Mouse (Mus musculus): Measurements from ENCODE around the gene Mitf. TPM values are rescaled to one million over a fixed set of nuclear protein-coding genes. Genes with fewer than 3 reads are reported as not detected.

The Mitf gene
- 1.6 TPM in 1 of 2 replicates, not detected in the other for polyA plus RNA-seq (2012; ENCODE audit: insufficient read depth, low replicate concordance)

- H3K9me3 ChIP-seq = no peaks in the 10 kb centered on the region
- TF ChIP-seq FLI1 (IDR thresholded peaks at IDR 0.05; ENCODE audit: low read length) = no peak
- TF ChIP-seq GATA1 (IDR thresholded peaks at IDR 0.05; ENCODE audit: borderline replicate concordance, low read length) = no peak
- H3K36me3 ChIP-seq (replicated peaks; ENCODE audit: low read length) = no peaks in the 10 kb centered on the region
- H3K4me1 ChIP-seq = peaks cover 33% of the 10 kb centered on the region
- H3K27me3 ChIP-seq (replicated peaks) = no peaks in the 10 kb centered on the region
- peak within 1 kb of the TSS; percentile 96 for H3K4me3 ChIP-seq (replicated peaks)
Observed at GRCm38 (mm10) chr6:97806781-97807743, at the start of gene Mitf. TSS of gene Mitf (plus strand) at chr6:97807052.

DNA sequence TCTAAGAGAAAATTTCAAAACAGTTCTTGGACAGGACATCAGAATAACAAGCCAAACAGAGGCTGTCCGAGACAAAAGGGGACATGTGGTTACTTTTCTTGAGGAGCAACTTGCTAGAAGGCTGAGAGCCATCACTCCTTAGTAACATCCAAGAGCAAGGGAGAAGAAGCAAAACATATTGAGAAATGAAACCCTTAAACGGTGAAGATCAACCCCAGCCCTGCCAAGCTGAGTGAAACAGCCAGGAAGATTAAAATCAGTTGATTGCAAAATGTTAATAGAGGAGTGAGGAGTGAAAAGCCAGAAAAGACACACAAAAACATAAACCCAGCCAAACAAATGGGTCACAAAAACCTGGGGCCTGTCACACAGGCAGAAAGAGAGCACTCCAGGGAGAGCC is 49.5 kb upstream of the Mitf start:
- H3K27me3 ChIP-seq (replicated peaks) = peaks cover 7% of the 10 kb centered on the region
- H3K36me3 ChIP-seq (replicated peaks; ENCODE audit: low read length) = no peaks in the 10 kb centered on the region
- no peak overlapping the region for H3K4me3 ChIP-seq (replicated peaks)
- H3K4me1 ChIP-seq = no peaks in the 10 kb centered on the region
- TF ChIP-seq FLI1 (IDR thresholded peaks at IDR 0.05; ENCODE audit: low read length) = no peak
- no peak for TF ChIP-seq GATA1 (IDR thresholded peaks at IDR 0.05; ENCODE audit: borderline replicate concordance, low read length)
- H3K9me3 ChIP-seq = no peaks in the 10 kb centered on the region

DNA sequence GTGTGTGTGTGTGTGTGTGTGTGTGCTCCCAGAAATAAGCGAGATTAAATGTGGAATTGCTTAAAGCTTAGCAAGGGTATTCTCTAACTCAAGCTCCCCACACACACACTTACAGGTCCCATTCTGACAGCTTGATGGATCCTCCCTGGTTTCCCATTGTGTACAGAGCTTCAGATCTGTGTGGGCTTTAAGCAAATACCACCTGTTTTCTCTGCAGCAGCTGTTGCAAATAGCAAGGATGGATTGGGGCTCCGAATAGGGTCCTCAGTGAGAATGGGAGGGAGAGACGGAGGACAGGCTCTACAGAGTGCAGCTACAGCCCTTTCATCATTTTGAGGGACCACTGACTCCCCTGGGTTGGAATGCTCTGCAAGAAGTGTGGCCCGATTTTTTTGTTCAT is 48.0 kb upstream of the Mitf start:
- H3K4me3 ChIP-seq (replicated peaks) = no peak overlapping the region
- H3K27me3 ChIP-seq (replicated peaks) = peaks cover 9% of the 10 kb centered on the region
- H3K9me3 ChIP-seq = no peaks in the 10 kb centered on the region
- TF ChIP-seq FLI1 (IDR thresholded peaks at IDR 0.05; ENCODE audit: low read length) (no peak), GATA1 (IDR thresholded peaks at IDR 0.05; ENCODE audit: borderline replicate concordance, low read length) (no peak)
- H3K36me3 ChIP-seq (replicated peaks; ENCODE audit: low read length) = no peaks in the 10 kb centered on the region
- H3K4me1 ChIP-seq = no peaks in the 10 kb centered on the region

- no peak for TF ChIP-seq FLI1 (IDR thresholded peaks at IDR 0.05; ENCODE audit: low read length)
- TF ChIP-seq GATA1 (IDR thresholded peaks at IDR 0.05; ENCODE audit: borderline replicate concordance, low read length) = no peak
- no peak overlapping the region for H3K4me3 ChIP-seq (replicated peaks)
- H3K4me1 ChIP-seq = no peaks in the 10 kb centered on the region
- H3K36me3 ChIP-seq (replicated peaks; ENCODE audit: low read length) = no peaks in the 10 kb centered on the region
- H3K9me3 ChIP-seq = no peaks in the 10 kb centered on the region
- peaks cover 9% of the 10 kb centered on the region for H3K27me3 ChIP-seq (replicated peaks)
Observed at GRCm38 (mm10) chr6:97759301-97759700, 47.6 kb upstream of the Mitf start.

- no peak for TF ChIP-seq FLI1 (IDR thresholded peaks at IDR 0.05; ENCODE audit: low read length)
- TF ChIP-seq GATA1 (IDR thresholded peaks at IDR 0.05; ENCODE audit: borderline replicate concordance, low read length) = no peak
- H3K4me3 ChIP-seq (replicated peaks) = no peak overlapping the region
- no peaks in the 10 kb centered on the region for H3K9me3 ChIP-seq
- H3K36me3 ChIP-seq (replicated peaks; ENCODE audit: low read length) = no peaks in the 10 kb centered on the region
- H3K27me3 ChIP-seq (replicated peaks) = peaks cover 8% of the 10 kb centered on the region
- H3K4me1 ChIP-seq = no peaks in the 10 kb centered on the region
Observed at GRCm38 (mm10) chr6:97761326-97761725, 45.5 kb upstream of the Mitf start.

GRCm38 (mm10) chr6:97763970-97764369 is 42.9 kb upstream of the Mitf start:
- Histone ChIP-seq H3K4me1 (no peaks in the 10 kb centered on the region), H3K27me3 (replicated peaks) (peaks cover 6% of the 10 kb centered on the region), H3K4me3 (replicated peaks) (no peak overlapping the region), H3K36me3 (replicated peaks; ENCODE audit: low read length) (no peaks in the 10 kb centered on the region), H3K9me3 (no peaks in the 10 kb centered on the region)
- TF ChIP-seq GATA1 (IDR thresholded peaks at IDR 0.05; ENCODE audit: borderline replicate concordance, low read length) (no peak), FLI1 (IDR thresholded peaks at IDR 0.05; ENCODE audit: low read length) (no peak)

DNA sequence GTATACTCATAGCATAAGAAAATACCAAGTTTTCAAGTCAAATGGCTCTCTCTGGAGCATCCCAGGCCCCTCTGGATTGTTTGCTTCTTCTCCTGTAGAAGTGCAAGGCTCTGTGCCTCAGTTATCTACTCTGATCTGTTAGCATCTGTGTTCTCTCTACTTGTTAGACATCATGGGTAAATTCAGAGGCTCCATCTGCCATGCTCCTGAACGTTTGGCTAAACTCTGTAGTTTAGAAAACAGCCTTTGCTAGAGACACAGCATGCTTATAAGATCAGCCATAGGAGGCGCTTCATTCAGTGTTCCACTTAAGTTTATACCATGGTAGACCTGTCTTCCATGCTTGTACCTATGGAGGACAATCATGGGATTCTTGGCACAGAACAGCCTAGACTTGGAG is 39.0 kb upstream of the Mitf start:
- Histone ChIP-seq H3K9me3 (no peaks in the 10 kb centered on the region), H3K4me3 (replicated peaks) (no peak overlapping the region), H3K27me3 (replicated peaks) (peaks cover 4% of the 10 kb centered on the region), H3K36me3 (replicated peaks; ENCODE audit: low read length) (no peaks in the 10 kb centered on the region), H3K4me1 (no peaks in the 10 kb centered on the region)
- TF ChIP-seq GATA1 (IDR thresholded peaks at IDR 0.05; ENCODE audit: borderline replicate concordance, low read length) (no peak), FLI1 (IDR thresholded peaks at IDR 0.05; ENCODE audit: low read length) (no peak)

DNA sequence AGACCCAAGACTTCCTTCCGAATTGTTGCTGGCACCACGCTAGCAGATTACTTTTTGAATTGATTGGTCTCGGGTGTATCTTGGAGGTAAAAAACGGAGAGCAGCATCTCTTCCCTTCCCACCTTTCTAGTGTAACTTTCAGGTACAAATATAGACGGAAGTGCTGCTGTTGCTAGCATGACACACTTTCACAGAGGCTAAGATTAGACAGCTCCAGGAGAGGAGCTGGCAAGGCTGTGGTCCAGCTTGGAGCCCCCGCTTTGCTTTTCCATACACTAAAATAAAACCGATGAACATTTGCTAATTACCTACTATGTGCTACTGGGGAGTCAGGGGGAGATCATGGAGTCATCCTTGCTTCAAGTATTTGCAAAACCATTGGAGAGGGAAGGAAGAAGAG is 37.3 kb upstream of the Mitf start:
- Histone ChIP-seq H3K27me3 (replicated peaks) (peaks cover 4% of the 10 kb centered on the region), H3K9me3 (no peaks in the 10 kb centered on the region), H3K4me3 (replicated peaks) (no peak overlapping the region), H3K4me1 (no peaks in the 10 kb centered on the region), H3K36me3 (replicated peaks; ENCODE audit: low read length) (no peaks in the 10 kb centered on the region)
- TF ChIP-seq GATA1 (IDR thresholded peaks at IDR 0.05; ENCODE audit: borderline replicate concordance, low read length) = no peak
- TF ChIP-seq FLI1 (IDR thresholded peaks at IDR 0.05; ENCODE audit: low read length) = no peak

GRCm38 (mm10) chr6:97781316-97781715 is 25.5 kb upstream of the Mitf start:
- Histone ChIP-seq H3K27me3 (replicated peaks) (no peaks in the 10 kb centered on the region), H3K4me3 (replicated peaks) (no peak overlapping the region), H3K36me3 (replicated peaks; ENCODE audit: low read length) (no peaks in the 10 kb centered on the region), H3K4me1 (no peaks in the 10 kb centered on the region), H3K9me3 (no peaks in the 10 kb centered on the region)
- TF ChIP-seq GATA1 (IDR thresholded peaks at IDR 0.05; ENCODE audit: borderline replicate concordance, low read length) (no peak), FLI1 (IDR thresholded peaks at IDR 0.05; ENCODE audit: low read length) (no peak)

GRCm38 (mm10) chr6:97782291-97782690 is 24.6 kb upstream of the Mitf start:
- Histone ChIP-seq H3K27me3 (replicated peaks) (no peaks in the 10 kb centered on the region), H3K9me3 (no peaks in the 10 kb centered on the region)
- TF ChIP-seq GATA1 (IDR thresholded peaks at IDR 0.05; ENCODE audit: borderline replicate concordance, low read length) = no peak
- TF ChIP-seq FLI1 (IDR thresholded peaks at IDR 0.05; ENCODE audit: low read length) = no peak

More at GRCm38 (mm10) chr6:97782291-97782690, 24.6 kb upstream of the Mitf start:
- no peaks in the 10 kb centered on the region for H3K36me3 ChIP-seq (replicated peaks; ENCODE audit: low read length)
- no peak overlapping the region for H3K4me3 ChIP-seq (replicated peaks)
- H3K4me1 ChIP-seq = no peaks in the 10 kb centered on the region

Measured in megakaryocyte, embryonic 14.5 days (primary cell).